Mouse (Mus musculus) myocyte (in vitro differentiated cells): Measurements from ENCODE around the gene Olfr790. TPM values are rescaled to one million over a fixed set of nuclear protein-coding genes. Genes with fewer than 3 reads are reported as not detected.

ENCODE experiments used
- H3K27me3 ChIP-seq: one replicate; pipeline ENCODE4 v1.6.1; 2011; ENCODE audit not compliant: control insufficient read depth, insufficient read depth, insufficient read length
- H3K36me3 ChIP-seq: one replicate; pipeline ENCODE4 v1.6.1; 2011; ENCODE audit not compliant: control insufficient read depth, insufficient read depth
- H3K4me2 ChIP-seq: one replicate; pipeline ENCODE4 v1.6.1; 2011; ENCODE audit warnings: low read depth, control low read depth
- H3K4me3 ChIP-seq: one replicate; pipeline ENCODE4 v1.5.1; 2011; ENCODE audit warnings: mild to moderate bottlenecking, control low read depth, moderate library complexity
- H3K79me2 ChIP-seq: one replicate; pipeline ENCODE4 v1.6.1; 2011; ENCODE audit not compliant: control insufficient read depth, insufficient read depth
- H3ac ChIP-seq: one replicate; pipeline ENCODE4 v1.6.1; 2011; ENCODE audit not compliant: control insufficient read depth, insufficient read length
- CEBPB ChIP-seq: IDR thresholded peaks from 2 replicates; pipeline ENCODE4 v1.6.1; 2011; ENCODE audit warnings: mild to moderate bottlenecking, moderate library complexity; ENCODE audit not compliant: poor library complexity, insufficient read depth, severe bottlenecking
- E2F4 ChIP-seq: IDR thresholded peaks from one replicate; pipeline ENCODE4 v1.6.1; 2011; ENCODE audit warnings: mild to moderate bottlenecking, control low read depth, moderate library complexity; ENCODE audit not compliant: insufficient read depth
- MAX ChIP-seq: IDR thresholded peaks from one replicate; pipeline ENCODE4 v1.6.1; 2011; ENCODE audit warnings: low read depth, mild to moderate bottlenecking, control low read depth
- MYOD1 ChIP-seq, 3 experiments: IDR thresholded peaks; one replicate each; pipeline ENCODE4 v1.6.1; 2011; ENCODE audit warnings: control low read depth in 2 of 3, low read depth in 2 of 3, mild to moderate bottlenecking in 2 of 3, moderate library complexity in 1 of 3; ENCODE audit not compliant: insufficient read length in 2 of 3, control insufficient read depth in 1 of 3
- MYOG ChIP-seq, 3 experiments: IDR thresholded peaks; one replicate each; pipeline ENCODE4 v1.6.1; 2011; ENCODE audit warnings: control low read depth in 2 of 3, low read depth in 2 of 3, mild to moderate bottlenecking in 2 of 3; ENCODE audit not compliant: insufficient read length in 2 of 3, control insufficient read depth in 1 of 3, insufficient read depth in 1 of 3
- POLR2A ChIP-seq: IDR thresholded peaks from one replicate; pipeline ENCODE4 v1.6.1; 2011; ENCODE audit warnings: low read depth, mild to moderate bottlenecking, control low read depth, moderate library complexity; ENCODE audit not compliant: insufficient read length
- POLR2AphosphoS2 ChIP-seq: IDR thresholded peaks from one replicate; pipeline ENCODE4 v1.6.1; 2011; ENCODE audit warnings: low read depth, control low read depth; ENCODE audit not compliant: insufficient read length
- REST ChIP-seq: IDR thresholded peaks from one replicate; pipeline ENCODE4 v1.6.1; 2011; ENCODE audit warnings: mild to moderate bottlenecking, control low read depth, moderate library complexity; ENCODE audit not compliant: insufficient read depth, insufficient read length
- SRF ChIP-seq: IDR thresholded peaks from one replicate; pipeline ENCODE4 v1.6.1; 2011; ENCODE audit warnings: low read depth; ENCODE audit not compliant: control insufficient read depth, insufficient read length
- TCF12 ChIP-seq: IDR thresholded peaks from one replicate; pipeline ENCODE4 v1.6.1; 2011; ENCODE audit warnings: mild to moderate bottlenecking, control low read depth; ENCODE audit not compliant: poor library complexity, insufficient read depth, severe bottlenecking
- TCF3 ChIP-seq: IDR thresholded peaks from one replicate; pipeline ENCODE4 v1.6.1; 2011; ENCODE audit warnings: low read depth, control low read depth; ENCODE audit not compliant: insufficient read length
- USF1 ChIP-seq: IDR thresholded peaks from one replicate; pipeline ENCODE4 v1.6.1; 2011; ENCODE audit warnings: low read depth, mild to moderate bottlenecking, control low read depth, moderate library complexity
- polyA plus RNA-seq: library from polyadenylated mRNA; unstranded; fragments of >200 nt; fragmentation: generic; extraction: Trizol; gene quantifications from one replicate; pipeline ENCODE4 v1.2.1, GENCODE M21; 2012; ENCODE audit warnings: missing spikeins

Olfr790 gene
- polyA plus RNA-seq, 1 experiment: not detected

DNA sequence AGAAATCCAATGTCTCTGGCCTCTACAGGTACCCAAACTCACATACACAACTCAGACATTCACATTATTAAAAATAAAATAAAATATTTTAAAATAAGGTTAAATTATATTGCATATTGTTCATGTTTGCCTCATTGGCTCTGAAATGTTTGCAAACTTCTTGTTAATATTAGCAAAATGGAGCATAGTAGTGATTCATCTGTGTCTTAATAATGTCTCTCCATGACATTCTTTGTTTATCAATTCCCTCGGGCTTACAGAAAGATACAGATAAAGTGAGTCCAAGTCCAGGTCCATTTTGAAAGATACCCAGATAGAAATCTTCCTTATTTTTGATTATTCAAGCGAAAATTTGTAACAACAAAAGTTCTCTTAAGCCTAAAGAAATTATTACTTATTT is 13.8 kb upstream of the Olfr790 start, which contains the start of gene Olfr789:
TSS of gene Olfr789 (plus strand) at position 301 of the 400 bp plus-strand sequence.
- Histone ChIP-seq H3K36me3 (no peaks in the 10 kb centered on the region), H3K79me2 (no peaks in the 10 kb centered on the region), H3K27me3 (no peaks in the 10 kb centered on the region), H3ac (no peak within 1 kb of the TSS), H3K4me2 (no peak within 1 kb of the TSS), H3K4me3 (no peak within 1 kb of the TSS)
- TF ChIP-seq CEBPB (no peak), MYOG (IDR thresholded peaks at IDR 0.05; ENCODE audit: control insufficient read depth in 1 of 3, insufficient read depth in 1 of 3, insufficient read length in 2 of 3, low read depth in 2 of 3) (no peak), POLR2A (no peak)

DNA sequence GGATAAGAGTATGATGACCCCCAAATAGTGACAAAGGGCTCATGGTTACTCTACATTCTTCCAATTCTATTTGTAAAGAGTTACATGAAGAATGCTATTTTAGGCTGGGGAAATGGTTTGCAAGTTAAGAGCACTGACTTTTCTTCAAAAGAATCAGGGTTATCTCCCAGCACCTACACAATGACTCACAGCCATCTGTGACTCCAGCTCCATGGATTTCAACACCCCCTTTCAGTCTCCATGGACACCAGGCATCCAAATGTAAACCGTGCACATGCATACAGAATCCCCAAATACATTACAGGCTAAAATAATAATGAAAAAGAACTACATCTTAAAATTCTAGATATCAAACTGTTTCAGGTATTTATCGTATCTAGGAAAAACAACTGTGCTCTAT is 8.2 kb upstream of the Olfr790 start:
- no peak overlapping the region for H3K4me3 ChIP-seq
- TF ChIP-seq REST: no peak
- no peak for TF ChIP-seq POLR2AphosphoS2
- TF ChIP-seq TCF12: no peak
- H3K27me3 ChIP-seq: no peaks in the 10 kb centered on the region
- no peak overlapping the region for H3ac ChIP-seq
- H3K4me2 ChIP-seq: no peak overlapping the region
- H3K36me3 ChIP-seq: no peaks in the 10 kb centered on the region
- no peaks in the 10 kb centered on the region for H3K79me2 ChIP-seq

DNA sequence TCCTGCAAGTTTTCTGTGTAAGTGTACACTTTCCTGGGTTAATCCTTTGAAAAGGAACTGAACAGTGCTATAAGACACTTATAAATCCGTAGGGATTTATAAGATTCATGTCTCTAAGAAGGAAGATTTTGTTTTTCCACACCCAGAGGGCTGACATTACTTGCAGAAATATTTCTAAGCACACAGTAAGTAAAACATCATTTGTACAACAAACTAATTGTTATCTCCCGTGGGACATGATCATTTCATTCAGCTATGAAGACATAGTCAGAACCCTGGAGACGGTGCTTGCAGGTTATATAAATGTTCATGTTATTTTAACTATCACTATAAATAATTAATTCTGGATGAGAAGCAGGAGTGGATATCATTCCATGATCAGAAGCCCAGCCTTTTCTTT is 23.2 kb downstream of the Olfr790 start, which contains the start of gene Olfr791:
TSS of gene Olfr791 (plus strand) at position 301 of the 400 bp plus-strand sequence.
- no peak within 1 kb of the TSS for H3ac ChIP-seq
- no peaks in the 10 kb centered on the region for H3K79me2 ChIP-seq
- no peaks in the 10 kb centered on the region for H3K36me3 ChIP-seq
- no peak within 1 kb of the TSS for H3K4me2 ChIP-seq
- TF ChIP-seq REST (no peak), MAX (no peak), POLR2A (no peak), POLR2AphosphoS2 (no peak), TCF12 (no peak), CEBPB (no peak), SRF (no peak), TCF3 (no peak), E2F4 (no peak), MYOD1 (IDR thresholded peaks at IDR 0.05; ENCODE audit: control insufficient read depth in 1 of 3, insufficient read length in 2 of 3, low read depth in 2 of 3) (no peak), USF1 (no peak), MYOG (IDR thresholded peaks at IDR 0.05; ENCODE audit: control insufficient read depth in 1 of 3, insufficient read depth in 1 of 3, insufficient read length in 2 of 3, low read depth in 2 of 3) (no peak)
- H3K27me3 ChIP-seq: no peaks in the 10 kb centered on the region
- H3K4me3 ChIP-seq: no peak within 1 kb of the TSS

DNA sequence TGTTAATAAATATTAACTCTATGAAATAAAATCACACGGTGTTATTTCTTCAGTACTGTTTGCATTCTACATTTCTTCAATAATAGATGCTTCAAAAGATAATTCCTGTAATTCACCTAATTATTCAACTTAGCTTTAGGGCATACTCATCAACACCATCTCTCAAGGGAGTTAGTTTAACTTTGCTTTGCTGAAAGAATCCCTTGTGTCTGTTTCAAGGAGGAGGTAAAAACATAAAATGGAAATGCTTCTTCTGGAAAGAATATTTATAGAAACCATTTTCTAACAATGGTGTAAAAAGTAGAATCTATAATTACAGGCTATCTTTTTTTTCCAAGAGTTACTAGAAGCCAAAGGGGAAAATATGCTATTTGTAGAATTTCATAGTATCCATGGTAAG is 40.6 kb downstream of the Olfr790 start, which contains the start of gene Olfr792:
TSS of gene Olfr792 (plus strand) at position 301 of the 400 bp plus-strand sequence.
- no peaks in the 10 kb centered on the region for H3K27me3 ChIP-seq
- no peak within 1 kb of the TSS for H3ac ChIP-seq
- H3K4me3 ChIP-seq: no peak within 1 kb of the TSS
- TF ChIP-seq TCF12: no peak
- no peak for TF ChIP-seq REST
- no peak for TF ChIP-seq TCF3
- no peak for TF ChIP-seq SRF
- TF ChIP-seq MAX: no peak
- TF ChIP-seq MYOD1 (IDR thresholded peaks at IDR 0.05; ENCODE audit: control insufficient read depth in 1 of 3, insufficient read length in 2 of 3, low read depth in 2 of 3): no peak
- TF ChIP-seq MYOG (IDR thresholded peaks at IDR 0.05; ENCODE audit: control insufficient read depth in 1 of 3, insufficient read depth in 1 of 3, insufficient read length in 2 of 3, low read depth in 2 of 3): no peak
- TF ChIP-seq USF1: no peak
- TF ChIP-seq E2F4: no peak
- no peak for TF ChIP-seq POLR2A
- TF ChIP-seq CEBPB: no peak
- TF ChIP-seq POLR2AphosphoS2: no peak
- no peak within 1 kb of the TSS for H3K4me2 ChIP-seq
- no peaks in the 10 kb centered on the region for H3K36me3 ChIP-seq
- no peaks in the 10 kb centered on the region for H3K79me2 ChIP-seq

DNA sequence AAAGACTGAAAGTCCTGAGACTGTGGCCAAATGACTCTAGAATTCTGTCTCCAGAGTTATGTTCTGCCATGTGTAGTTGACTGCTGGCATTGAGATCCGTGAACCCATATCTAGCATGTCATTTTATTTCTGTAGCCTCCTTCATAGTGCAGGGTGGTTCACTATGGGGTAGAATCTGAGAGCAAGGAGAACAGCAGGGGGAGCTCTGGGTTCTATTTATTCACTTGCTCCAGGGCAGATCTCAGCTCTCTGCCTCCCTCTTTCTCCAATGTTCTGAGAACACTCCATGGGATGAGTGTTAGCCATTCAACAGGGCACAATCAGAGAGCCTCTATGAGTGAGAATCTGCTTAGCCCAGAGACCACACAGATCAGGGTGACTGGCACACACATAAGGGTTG is 51.1 kb downstream of the Olfr790 start:
- Histone ChIP-seq H3ac (no peak overlapping the region), H3K79me2 (no peaks in the 10 kb centered on the region), H3K4me3 (no peak overlapping the region), H3K36me3 (no peaks in the 10 kb centered on the region), H3K27me3 (no peaks in the 10 kb centered on the region), H3K4me2 (no peak overlapping the region)
- no peak for TF ChIP-seq MAX

Other genes starting within 250 kb of the Olfr790 start
- not detected for gene Olfr776, start 239.4 kb upstream of the Olfr790 start, polyA plus RNA-seq
- gene Olfr777, start 227.0 kb upstream of the Olfr790 start, polyA plus RNA-seq: not detected
- not detected for gene Olfr780, start 180.4 kb upstream of the Olfr790 start, polyA plus RNA-seq
- gene Olfr781, start 169.6 kb upstream of the Olfr790 start, polyA plus RNA-seq: not detected
- not detected for gene Olfr782, start 149.6 kb upstream of the Olfr790 start, polyA plus RNA-seq
- 0.02 TPM for gene Olfr784, start 114.4 kb upstream of the Olfr790 start, polyA plus RNA-seq
- gene Olfr785, start 93.1 kb upstream of the Olfr790 start, polyA plus RNA-seq: not detected
- gene Olfr786, start 71.2 kb upstream of the Olfr790 start, polyA plus RNA-seq: not detected
- not detected for gene Olfr787, start 36.6 kb upstream of the Olfr790 start, polyA plus RNA-seq
- gene Olfr788, start 27.5 kb upstream of the Olfr790 start, polyA plus RNA-seq: not detected
- gene Olfr789, start 13.7 kb upstream of the Olfr790 start, polyA plus RNA-seq: not detected
- gene Olfr791, start 23.3 kb downstream of the Olfr790 start, polyA plus RNA-seq: not detected
- not detected for gene Olfr792, start 40.7 kb downstream of the Olfr790 start, polyA plus RNA-seq
- not detected for gene Olfr794, start 69.2 kb downstream of the Olfr790 start, polyA plus RNA-seq
- not detected for gene Olfr796, start 114.1 kb downstream of the Olfr790 start, polyA plus RNA-seq
- not detected for gene Olfr798, start 129.4 kb downstream of the Olfr790 start, polyA plus RNA-seq
- not detected for gene Olfr799, start 139.0 kb downstream of the Olfr790 start, polyA plus RNA-seq
- gene Olfr800, start 159.2 kb downstream of the Olfr790 start, polyA plus RNA-seq: not detected
- not detected for gene Olfr801, start 175.4 kb downstream of the Olfr790 start, polyA plus RNA-seq
- gene Olfr802, start 189.7 kb downstream of the Olfr790 start, polyA plus RNA-seq: not detected
- gene Olfr803, start 195.8 kb downstream of the Olfr790 start, polyA plus RNA-seq: not detected
- not detected for gene Olfr804, start 204.7 kb downstream of the Olfr790 start, polyA plus RNA-seq
- 0.08 TPM for gene Olfr805, start 230.9 kb downstream of the Olfr790 start, polyA plus RNA-seq
- not detected for gene Olfr806, start 243.4 kb downstream of the Olfr790 start, polyA plus RNA-seq